Mouse (Mus musculus): ENCODE measurements around the gene Slc35g1. TPM values are rescaled to one million over a fixed set of nuclear protein-coding genes. Genes with fewer than 3 reads are reported as not detected.
A peak's percentile ranks its signal among the peaks of the same experiment; 100 is the strongest.
"Not testable (repeated sequence)": the region's sequence is repeated elsewhere in the genome, so short reads cannot be mapped to it uniquely, and the experiment has no call there.

Gene Slc35g1
- polyA plus RNA-seq, 1 experiment from 2014 or later: 5.1 TPM

DNA sequence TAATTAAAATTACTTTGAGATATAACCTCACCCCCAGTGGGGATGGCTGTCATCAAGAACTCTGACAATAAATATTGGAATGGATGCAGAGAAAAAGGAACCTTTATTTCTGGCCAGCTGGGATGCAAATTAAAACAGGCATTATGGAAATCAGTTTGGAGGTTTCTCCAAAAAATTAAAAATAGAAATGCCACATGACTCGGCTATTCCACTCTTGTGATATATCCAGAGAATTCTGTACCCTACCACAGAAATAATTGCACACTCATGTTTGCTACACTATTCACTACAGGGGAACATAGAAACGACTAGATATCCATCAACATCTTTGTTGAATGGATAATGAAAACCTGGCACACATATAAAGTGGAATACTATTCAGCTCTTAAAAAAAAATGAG is 33.9 kb upstream of the Slc35g1 start:
- Histone ChIP-seq H3K36me3 (replicated peaks) (no peaks in the 10 kb centered on the region), H3K27me3 (no peaks in the 10 kb centered on the region), H3K27ac (no peak overlapping the region), H3K4me2 (no peak overlapping the region), H3K9me3 (no peaks in the 10 kb centered on the region), H3K4me1 (no peaks in the 10 kb centered on the region), H3K9ac (no peak overlapping the region), H3K4me3 (replicated peaks) (no peak overlapping the region)
- 86% methylated on average over 2 of the region's 2 CpGs for WGBS
- no peak for ATAC-seq (ENCODE audit: low FRiP score)

DNA sequence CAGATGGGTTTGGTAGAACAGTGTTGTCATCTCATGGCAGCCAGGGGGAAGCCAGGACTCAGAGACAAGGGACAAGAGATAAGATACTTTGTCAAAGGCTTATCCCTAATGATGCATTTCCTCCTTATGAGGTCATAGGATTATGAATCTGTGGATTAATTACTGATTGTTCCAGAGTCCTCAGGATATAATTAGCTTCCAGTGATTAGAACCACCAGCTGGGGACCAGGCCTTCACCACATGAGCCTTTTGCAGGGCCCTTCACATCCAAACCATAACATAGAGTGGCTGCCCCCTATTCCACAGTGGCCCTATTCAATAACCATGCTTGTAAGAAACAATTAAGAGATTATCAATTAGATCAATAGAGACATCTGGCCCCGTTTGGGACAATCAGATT is 32.4 kb upstream of the Slc35g1 start:
- ATAC-seq (ENCODE audit: low FRiP score): no peak

DNA sequence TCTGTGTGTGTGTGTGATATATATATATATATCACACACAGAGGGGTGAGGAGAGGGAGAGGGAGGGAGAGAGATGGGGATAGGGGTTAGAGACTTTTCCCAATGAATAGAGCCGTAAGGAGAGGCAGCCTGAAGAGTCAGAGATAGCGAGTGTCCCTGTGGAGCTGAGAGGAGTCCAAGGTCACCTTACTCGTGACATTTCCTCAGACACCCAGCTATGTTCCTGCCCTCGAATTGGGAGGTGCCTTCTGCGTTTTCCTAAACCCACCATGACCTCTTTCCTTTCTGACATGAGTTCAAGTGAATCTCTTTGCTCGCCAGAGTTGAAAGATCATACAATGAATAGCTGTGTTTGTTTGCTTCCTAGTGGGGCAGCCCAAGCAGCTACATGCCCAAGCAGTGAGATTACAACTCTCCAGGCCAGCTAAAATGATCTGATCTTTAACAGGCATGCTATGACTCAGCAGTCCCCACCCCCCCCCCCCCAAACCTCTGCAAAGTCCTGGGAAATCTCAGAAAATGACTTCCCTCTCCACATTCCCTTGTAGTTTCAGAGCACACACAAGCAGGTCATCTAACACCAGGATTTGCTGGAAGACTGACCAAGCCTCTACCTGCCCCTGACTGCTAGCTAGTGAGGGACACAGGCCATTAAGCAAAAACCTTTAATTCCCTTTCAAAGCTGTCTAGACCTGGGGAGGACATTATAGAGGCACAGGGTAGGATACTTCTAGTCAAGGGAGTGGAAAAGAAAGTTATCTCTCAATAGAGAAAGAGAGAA is 31.7 kb upstream of the Slc35g1 start:
- Histone ChIP-seq H3K27ac (no peak overlapping the region), H3K27me3 (no peaks in the 10 kb centered on the region), H3K4me1 (no peaks in the 10 kb centered on the region), H3K36me3 (replicated peaks) (no peaks in the 10 kb centered on the region), H3K4me2 (no peak overlapping the region), H3K9ac (no peak overlapping the region), H3K4me3 (replicated peaks) (no peak overlapping the region), H3K9me3 (no peaks in the 10 kb centered on the region)
- WGBS: 55% methylated on average over 6 of the region's 6 CpGs
- ATAC-seq (ENCODE audit: low FRiP score): no peak

More for the DNA sequence above, 32.4 kb upstream of the Slc35g1 start:
- no peaks in the 10 kb centered on the region for H3K36me3 ChIP-seq (replicated peaks)
- H3K27me3 ChIP-seq: no peaks in the 10 kb centered on the region
- WGBS: 25% methylated on average over 1 of the region's 1 CpGs
- no peaks in the 10 kb centered on the region for H3K9me3 ChIP-seq
- H3K9ac ChIP-seq: no peak overlapping the region
- H3K4me3 ChIP-seq (replicated peaks): no peak overlapping the region
- no peak overlapping the region for H3K4me2 ChIP-seq
- H3K27ac ChIP-seq: no peak overlapping the region
- H3K4me1 ChIP-seq: no peaks in the 10 kb centered on the region

DNA sequence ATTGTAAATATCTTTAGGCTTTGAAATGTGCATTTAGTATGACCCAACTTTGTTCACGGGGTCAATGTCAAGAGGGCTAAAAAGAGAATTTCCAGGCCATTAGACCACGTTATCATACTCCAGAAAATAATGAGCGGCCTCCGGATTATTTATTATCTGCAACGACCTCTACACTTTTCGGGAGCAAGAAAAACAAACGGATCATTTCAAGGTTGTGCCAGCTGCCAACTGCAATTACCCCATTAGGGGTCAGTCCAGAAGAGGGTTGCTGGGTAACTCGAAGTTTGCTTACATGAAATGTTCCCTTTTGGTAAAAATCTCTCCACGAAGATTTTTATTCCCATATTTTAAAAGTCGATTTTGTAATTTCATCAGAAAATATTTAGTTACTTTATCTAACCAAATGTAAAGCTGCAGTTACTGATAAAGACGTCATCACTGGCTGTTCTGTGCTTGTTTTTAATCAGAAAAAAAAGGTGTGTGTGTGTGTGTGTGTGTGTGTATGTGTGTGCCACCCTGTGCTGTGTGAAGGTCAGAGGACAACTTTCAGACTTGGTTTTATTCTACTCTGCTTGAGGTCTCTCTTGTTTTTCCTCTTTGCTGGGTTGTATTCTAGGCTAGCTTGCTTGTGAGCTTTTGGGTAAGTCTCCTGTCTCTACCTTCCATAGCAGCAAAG is 30.7 kb upstream of the Slc35g1 start:
- Histone ChIP-seq H3K9ac (no peak overlapping the region), H3K9me3 (no peaks in the 10 kb centered on the region)
- 71% methylated on average over 11 of the region's 11 CpGs for WGBS

DNA sequence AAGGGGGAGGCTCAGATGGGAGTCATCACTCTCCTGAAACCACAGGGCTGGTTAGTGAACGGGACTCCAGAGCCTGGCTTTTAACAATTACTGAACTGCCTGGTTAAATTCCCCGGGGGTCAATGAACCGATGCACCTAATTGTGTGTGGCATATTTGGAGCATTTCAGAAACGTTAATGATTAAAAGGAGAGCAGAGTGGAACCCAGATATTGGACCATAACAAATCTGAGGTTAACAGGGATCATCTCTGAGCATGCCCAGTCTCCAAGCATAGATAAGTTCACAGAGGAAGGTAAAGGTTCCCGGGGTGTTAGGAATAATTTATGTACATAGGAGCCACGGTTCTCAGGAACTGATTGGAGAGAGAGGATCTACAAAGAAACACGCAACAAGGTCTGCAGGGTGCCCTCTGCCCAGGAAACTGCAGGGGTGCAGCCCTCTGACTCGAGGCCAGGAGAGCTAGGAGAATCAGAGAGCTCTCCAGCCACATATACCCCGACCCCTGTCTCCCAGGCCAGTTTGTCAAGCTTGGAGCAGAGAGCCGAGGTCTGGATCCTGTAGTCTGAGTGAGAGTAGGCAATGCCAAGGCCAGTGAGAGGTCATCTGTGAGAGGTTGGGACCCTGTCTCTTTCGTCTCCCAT is 23.2 kb upstream of the Slc35g1 start:
- Histone ChIP-seq H3K4me3 (replicated peaks) (no peak overlapping the region), H3K4me1 (no peaks in the 10 kb centered on the region), H3K27ac (no peak overlapping the region), H3K9me3 (no peaks in the 10 kb centered on the region), H3K36me3 (replicated peaks) (no peaks in the 10 kb centered on the region), H3K27me3 (peaks cover 11% of the 10 kb centered on the region), H3K4me2 (no peak overlapping the region), H3K9ac (no peak overlapping the region)
- no peak for ATAC-seq (ENCODE audit: low FRiP score)
- 40% methylated on average over 11 of the region's 11 CpGs for WGBS

More for the DNA sequence above, 30.7 kb upstream of the Slc35g1 start:
- Histone ChIP-seq H3K4me3 (replicated peaks) (no peak overlapping the region), H3K4me2 (no peak overlapping the region), H3K27me3 (no peaks in the 10 kb centered on the region), H3K4me1 (no peaks in the 10 kb centered on the region), H3K27ac (no peak overlapping the region), H3K36me3 (replicated peaks) (no peaks in the 10 kb centered on the region)
- ATAC-seq (ENCODE audit: low FRiP score): no peak

DNA sequence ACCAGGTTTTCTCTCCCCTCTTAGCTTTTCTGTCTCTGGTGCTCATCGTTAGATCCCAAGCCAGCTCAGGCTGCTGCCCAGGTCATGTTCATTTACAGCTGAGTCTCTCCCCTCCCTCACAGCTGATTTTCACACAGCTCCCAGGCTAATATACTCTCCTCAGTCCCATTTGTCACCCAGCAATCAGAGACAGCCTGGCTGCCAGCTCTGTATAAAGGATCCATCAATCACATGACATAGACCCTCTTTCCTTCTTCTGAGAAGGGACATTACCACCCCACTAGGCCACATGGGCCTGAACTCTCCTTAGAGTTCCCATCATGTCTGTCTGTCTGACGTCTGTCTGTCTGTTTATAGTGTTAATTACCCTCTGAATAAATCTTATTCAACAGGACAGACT is 22.4 kb upstream of the Slc35g1 start:
- H3K4me3 ChIP-seq (replicated peaks): no peak overlapping the region
- ATAC-seq (ENCODE audit: low FRiP score): no peak
- H3K36me3 ChIP-seq (replicated peaks): no peaks in the 10 kb centered on the region
- peaks cover 11% of the 10 kb centered on the region for H3K27me3 ChIP-seq
- H3K9ac ChIP-seq: no peak overlapping the region
- H3K9me3 ChIP-seq: no peaks in the 10 kb centered on the region
- no peaks in the 10 kb centered on the region for H3K4me1 ChIP-seq
- 55% methylated on average over 2 of the region's 2 CpGs for WGBS
- H3K4me2 ChIP-seq: no peak overlapping the region
- no peak overlapping the region for H3K27ac ChIP-seq

DNA sequence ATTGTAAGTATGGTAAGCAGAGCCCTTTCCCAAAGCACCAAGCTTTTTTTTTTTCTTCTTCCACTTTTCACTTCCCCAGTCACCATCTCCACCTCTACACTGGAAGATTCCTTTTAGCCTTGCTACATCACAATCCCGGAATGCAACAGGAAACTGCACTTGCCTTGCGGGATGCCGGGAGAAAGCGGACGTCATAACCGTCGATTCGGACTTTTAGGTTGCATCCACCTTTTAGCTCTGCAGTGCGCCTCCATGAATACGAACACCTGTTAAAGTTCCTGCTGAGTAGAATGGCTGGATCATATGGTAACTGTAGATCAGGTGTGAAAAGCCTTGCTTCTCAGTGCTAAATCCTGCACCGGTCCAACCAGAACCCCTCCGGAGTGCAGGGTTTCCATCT is 12.0 kb upstream of the Slc35g1 start:
- no peaks in the 10 kb centered on the region for H3K36me3 ChIP-seq (replicated peaks)
- H3K27me3 ChIP-seq: no peaks in the 10 kb centered on the region
- no peak overlapping the region for H3K4me3 ChIP-seq (replicated peaks)
- no peaks in the 10 kb centered on the region for H3K4me1 ChIP-seq
- ATAC-seq (ENCODE audit: low FRiP score): no peak
- no peak overlapping the region for H3K27ac ChIP-seq
- H3K4me2 ChIP-seq: no peak overlapping the region
- WGBS: 92% methylated on average over 12 of the region's 12 CpGs
- no peak overlapping the region for H3K9ac ChIP-seq
- H3K9me3 ChIP-seq: no peaks in the 10 kb centered on the region

DNA sequence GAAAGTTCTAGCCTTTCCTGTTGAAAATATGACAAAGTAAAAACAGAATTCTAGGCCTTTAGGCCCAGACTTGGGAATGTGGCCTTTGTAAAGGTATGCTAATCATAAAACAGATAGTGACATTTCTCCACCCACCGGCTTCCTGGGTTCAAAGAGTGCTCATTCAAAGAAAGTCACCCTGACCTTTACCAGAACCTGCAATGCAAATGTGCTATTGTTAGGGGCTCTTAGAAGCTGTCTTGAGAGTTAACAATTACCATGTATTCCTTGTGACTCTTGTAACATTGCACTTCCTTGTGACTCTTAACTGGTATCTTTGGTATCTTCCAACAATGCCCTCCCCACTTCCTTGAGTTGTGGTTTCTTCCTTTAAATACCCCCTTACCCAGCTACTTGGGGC is 8.8 kb upstream of the Slc35g1 start:
- not testable (repeated sequence) for H3K27ac ChIP-seq; H3K9ac ChIP-seq; ATAC-seq (ENCODE audit: low FRiP score); H3K36me3 ChIP-seq (replicated peaks); H3K4me2 ChIP-seq; H3K4me3 ChIP-seq (replicated peaks); H3K27me3 ChIP-seq; H3K9me3 ChIP-seq; H3K4me1 ChIP-seq
- 76% methylated on average over 1 of the region's 1 CpGs for WGBS

DNA sequence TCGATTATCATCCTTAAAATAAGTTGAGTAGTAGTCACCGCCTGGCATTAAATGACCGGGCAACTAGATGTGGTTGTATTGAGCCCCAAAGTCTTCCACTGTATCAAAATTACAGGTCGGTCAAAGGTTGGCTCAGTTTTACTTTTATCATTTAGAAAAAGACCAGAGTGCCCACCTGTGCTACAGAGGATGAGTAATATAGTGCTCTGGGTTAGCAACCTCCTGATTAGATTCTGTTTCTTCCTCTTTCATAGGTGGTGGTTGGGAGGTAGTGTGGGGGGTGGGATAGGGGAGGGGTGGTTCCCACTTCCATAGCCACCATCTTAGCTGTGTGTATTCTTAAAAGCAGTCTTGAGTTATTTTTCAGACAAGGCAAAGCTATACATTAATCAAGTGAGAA is 7.9 kb upstream of the Slc35g1 start:
- Histone ChIP-seq H3K4me2 (no peak overlapping the region), H3K27me3 (no peaks in the 10 kb centered on the region), H3K9me3 (no peaks in the 10 kb centered on the region), H3K9ac (no peak overlapping the region), H3K27ac (no peak overlapping the region), H3K36me3 (replicated peaks) (no peaks in the 10 kb centered on the region), H3K4me1 (no peaks in the 10 kb centered on the region), H3K4me3 (replicated peaks) (no peak overlapping the region)
- 89% methylated on average over 4 of the region's 4 CpGs for WGBS
- no peak for ATAC-seq (ENCODE audit: low FRiP score)

DNA sequence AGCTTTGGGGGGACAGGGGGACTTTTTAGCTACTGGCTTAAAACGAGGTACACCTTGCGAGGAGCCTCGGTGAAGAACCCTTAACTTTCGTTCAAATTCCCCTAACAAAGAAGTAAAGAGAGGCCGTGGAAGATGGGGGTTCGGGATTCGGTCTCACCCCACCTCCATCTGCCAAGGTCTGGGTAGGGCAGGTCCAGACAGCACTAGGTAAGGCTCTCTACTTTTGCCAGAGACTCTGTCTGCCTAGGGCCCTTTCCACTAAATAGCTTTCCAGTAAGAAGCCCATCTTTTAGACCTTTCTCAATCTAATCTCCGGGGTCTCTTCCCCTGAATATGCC is 822 bp downstream of the Slc35g1 start:
- peak overlapping the region; percentile 72; the same call in 1 of the 2 replicates for H3K9ac ChIP-seq
- 19% methylated on average over 8 of the region's 8 CpGs for WGBS
- H3K4me2 ChIP-seq: peak overlapping the region; percentile 78
- H3K36me3 ChIP-seq (replicated peaks): 0 out of 2 replicates have a peak, but pooled peaks cover 4% of the 10 kb centered on the region
- no peaks in the 10 kb centered on the region for H3K27me3 ChIP-seq
- H3K9me3 ChIP-seq: no peaks in the 10 kb centered on the region
- no peak for ATAC-seq (ENCODE audit: low FRiP score)
- H3K4me1 ChIP-seq: peaks cover 15% of the 10 kb centered on the region
- H3K27ac ChIP-seq: no peak overlapping the region
- peak overlapping the region; percentile 76 for H3K4me3 ChIP-seq (replicated peaks)

DNA sequence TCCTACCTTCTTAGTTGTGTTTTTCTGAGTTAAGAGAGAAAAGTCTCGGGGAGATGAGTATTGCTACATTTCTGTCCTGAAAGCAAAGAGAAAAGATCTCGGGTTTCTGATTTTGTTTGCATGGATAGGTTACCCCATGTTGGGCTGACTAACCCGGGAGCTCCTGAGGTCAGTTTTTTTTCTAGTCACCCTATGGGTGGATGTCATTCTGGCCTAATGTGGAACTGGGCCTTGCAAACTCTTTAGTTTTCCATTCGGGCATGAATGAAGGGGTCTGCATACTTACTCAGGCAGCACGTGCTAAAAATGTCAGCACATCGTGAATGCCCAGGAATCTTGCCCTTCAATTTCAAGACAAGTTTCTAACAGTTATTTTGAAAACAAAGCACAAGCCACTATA is 1.2 kb downstream of the Slc35g1 start:
- Histone ChIP-seq H3K36me3 (replicated peaks) (0 out of 2 replicates have a peak, but pooled peaks cover 4% of the 10 kb centered on the region), H3K27ac (no peak overlapping the region), H3K9me3 (no peaks in the 10 kb centered on the region), H3K4me1 (peaks cover 15% of the 10 kb centered on the region), H3K9ac (no peak overlapping the region), H3K4me3 (replicated peaks) (peak overlapping the region; percentile 76), H3K4me2 (peak overlapping the region; percentile 78), H3K27me3 (no peaks in the 10 kb centered on the region)
- WGBS: 22% methylated on average over 6 of the region's 6 CpGs
- ATAC-seq (ENCODE audit: low FRiP score): no peak

DNA sequence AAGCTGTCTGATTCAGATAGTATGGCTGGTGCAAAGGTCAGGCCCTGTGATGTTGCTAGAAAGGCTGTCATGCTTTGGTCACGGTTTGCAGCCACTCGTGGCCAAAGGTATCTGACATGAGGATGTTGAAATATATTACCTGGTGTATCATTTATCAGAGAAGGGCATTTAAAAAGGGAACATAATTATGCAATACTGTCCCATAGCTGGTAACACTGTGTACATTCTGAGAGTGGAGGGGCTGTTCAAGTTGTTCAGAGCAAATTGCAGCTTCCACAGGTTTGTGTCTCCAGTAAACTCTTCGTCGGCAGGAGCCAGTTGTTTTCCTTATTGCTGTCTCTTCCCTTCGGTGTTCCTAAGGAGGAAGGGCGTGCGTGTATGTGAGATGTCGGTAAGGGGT is 3.2 kb downstream of the Slc35g1 start:
- Histone ChIP-seq H3K27ac (no peak overlapping the region), H3K4me1 (peaks cover 15% of the 10 kb centered on the region), H3K9me3 (no peaks in the 10 kb centered on the region), H3K36me3 (replicated peaks) (peaks cover 16% of the 10 kb centered on the region), H3K4me3 (replicated peaks) (no peak overlapping the region), H3K9ac (no peak overlapping the region), H3K27me3 (no peaks in the 10 kb centered on the region), H3K4me2 (no peak overlapping the region)
- no peak for ATAC-seq (ENCODE audit: low FRiP score)
- 93% methylated on average over 8 of the region's 8 CpGs for WGBS

All from forebrain, embryonic 12.5 days (tissue).